Mouse (Mus musculus): ENCODE measurements around the gene Per1. TPM values are rescaled to one million over a fixed set of nuclear protein-coding genes. Genes with fewer than 3 reads are reported as not detected.

Per1 gene
- polyA plus RNA-seq, 1 experiment from 2014 or later = 15.4 TPM

GRCm38 (mm10) chr11:69060448-69061254, 34.4 kb upstream of the Per1 start:
- TF ChIP-seq CTCF (IDR thresholded peaks at IDR 0.05; ENCODE audit: low read depth) = no peak

GRCm38 (mm10) chr11:69061255-69061912, 33.6 kb upstream of the Per1 start:
- Histone ChIP-seq H3K9ac (peak overlapping the region; percentile 77), H3K4me1 (ENCODE audit: insufficient read depth) (peaks cover 16% of the 10 kb centered on the region), H3K36me3 (ENCODE audit: insufficient read depth) (no peaks in the 10 kb centered on the region), H3K27me3 (ENCODE audit: insufficient read depth, low read length) (no peaks in the 10 kb centered on the region), H3K4me3 (ENCODE audit: low read depth, low read length) (peak overlapping the region; percentile 85), H3K27ac (ENCODE audit: low read depth) (no peak overlapping the region), H3K9me3 (ENCODE audit: low read depth, low read length) (no peaks in the 10 kb centered on the region), H3K4me2 (peak overlapping the region; percentile 97)
- 8% methylated on average over 17 of the region's 17 CpGs for WGBS
- ATAC-seq (ENCODE audit: insufficient read depth) = no peak
- DNase-seq = no peak
- TF ChIP-seq CTCF (IDR thresholded peaks at IDR 0.05; ENCODE audit: low read depth) = no peak

More at GRCm38 (mm10) chr11:69060448-69061254, 34.4 kb upstream of the Per1 start:
- WGBS = 1% methylated on average over 40 of the region's 40 CpGs
- ATAC-seq (ENCODE audit: insufficient read depth) = peak; percentile 7; the same call in 1 of the 2 replicates
- H3K4me1 ChIP-seq (ENCODE audit: insufficient read depth) = peaks cover 15% of the 10 kb centered on the region
- peak overlapping the region; percentile 85 for H3K4me3 ChIP-seq (ENCODE audit: low read depth, low read length)
- H3K4me2 ChIP-seq = peak overlapping the region; percentile 97
- H3K27me3 ChIP-seq (ENCODE audit: insufficient read depth, low read length) = no peaks in the 10 kb centered on the region
- no peaks in the 10 kb centered on the region for H3K9me3 ChIP-seq (ENCODE audit: low read depth, low read length)
- peak overlapping the region; percentile 92 for H3K27ac ChIP-seq (ENCODE audit: low read depth)
- DNase-seq = peak; percentile 41
- H3K36me3 ChIP-seq (ENCODE audit: insufficient read depth) = no peaks in the 10 kb centered on the region
- H3K9ac ChIP-seq = peak overlapping the region; percentile 77

- WGBS = under 1% methylated on average over 17 of the region's 17 CpGs
- H3K4me1 ChIP-seq (ENCODE audit: insufficient read depth) = peaks cover 20% of the 10 kb centered on the region
- H3K27ac ChIP-seq (ENCODE audit: low read depth) = peak overlapping the region; percentile 59; the same call in 1 of the 2 replicates
These were observed 32.7 kb upstream of the Per1 start for GRCm38 (mm10) chr11:69062194-69062760.

DNA sequence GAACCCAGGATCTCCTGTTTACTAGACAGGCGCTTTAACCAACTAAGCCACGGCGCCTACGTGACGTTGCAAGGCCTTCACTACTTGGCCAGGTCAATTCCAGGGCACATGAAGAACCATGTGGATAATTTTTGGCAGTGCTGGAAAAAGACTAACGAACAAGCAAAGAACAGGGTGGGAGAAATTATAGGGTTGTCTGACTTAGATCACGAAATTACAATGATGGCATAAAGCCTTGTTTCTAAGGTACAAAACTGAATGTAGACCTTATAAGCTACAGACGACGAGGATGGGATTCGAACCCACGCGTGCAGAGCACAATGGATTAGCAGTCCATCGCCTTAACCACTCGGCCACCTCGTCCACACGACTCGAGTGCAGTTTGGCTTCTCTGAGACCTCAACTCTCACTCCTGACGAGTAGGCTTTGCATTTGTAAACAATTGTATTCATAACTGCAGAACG, 32.2 kb upstream of the Per1 start:
- H3K4me3 ChIP-seq (ENCODE audit: low read depth, low read length) = peak overlapping the region; percentile 75
- WGBS = under 1% methylated on average over 19 of the region's 19 CpGs
- no peaks in the 10 kb centered on the region for H3K27me3 ChIP-seq (ENCODE audit: insufficient read depth, low read length)
- peak overlapping the region; percentile 76; the same call in 1 of the 2 replicates for H3K27ac ChIP-seq (ENCODE audit: low read depth)
- H3K4me1 ChIP-seq (ENCODE audit: insufficient read depth) = peaks cover 20% of the 10 kb centered on the region
- no peak for TF ChIP-seq CTCF (IDR thresholded peaks at IDR 0.05; ENCODE audit: low read depth)
- peak; percentile 63 for ATAC-seq (ENCODE audit: insufficient read depth)
- DNase-seq = peak; percentile 99
- H3K4me2 ChIP-seq = peak overlapping the region; percentile 97
- H3K9me3 ChIP-seq (ENCODE audit: low read depth, low read length) = no peaks in the 10 kb centered on the region
- no peaks in the 10 kb centered on the region for H3K36me3 ChIP-seq (ENCODE audit: insufficient read depth)
- peak overlapping the region; percentile 53 for H3K9ac ChIP-seq

More at GRCm38 (mm10) chr11:69062194-69062760, 32.7 kb upstream of the Per1 start:
- peak; percentile 90 for DNase-seq
- no peak for ATAC-seq (ENCODE audit: insufficient read depth)
- Histone ChIP-seq H3K4me2 (peak overlapping the region; percentile 97), H3K9ac (no peak overlapping the region; the same call in 1 of the 2 replicates), H3K36me3 (ENCODE audit: insufficient read depth) (no peaks in the 10 kb centered on the region), H3K27me3 (ENCODE audit: insufficient read depth, low read length) (no peaks in the 10 kb centered on the region), H3K4me3 (ENCODE audit: low read depth, low read length) (peak overlapping the region; percentile 75), H3K9me3 (ENCODE audit: low read depth, low read length) (no peaks in the 10 kb centered on the region)
- no peak for TF ChIP-seq CTCF (IDR thresholded peaks at IDR 0.05; ENCODE audit: low read depth)

DNA sequence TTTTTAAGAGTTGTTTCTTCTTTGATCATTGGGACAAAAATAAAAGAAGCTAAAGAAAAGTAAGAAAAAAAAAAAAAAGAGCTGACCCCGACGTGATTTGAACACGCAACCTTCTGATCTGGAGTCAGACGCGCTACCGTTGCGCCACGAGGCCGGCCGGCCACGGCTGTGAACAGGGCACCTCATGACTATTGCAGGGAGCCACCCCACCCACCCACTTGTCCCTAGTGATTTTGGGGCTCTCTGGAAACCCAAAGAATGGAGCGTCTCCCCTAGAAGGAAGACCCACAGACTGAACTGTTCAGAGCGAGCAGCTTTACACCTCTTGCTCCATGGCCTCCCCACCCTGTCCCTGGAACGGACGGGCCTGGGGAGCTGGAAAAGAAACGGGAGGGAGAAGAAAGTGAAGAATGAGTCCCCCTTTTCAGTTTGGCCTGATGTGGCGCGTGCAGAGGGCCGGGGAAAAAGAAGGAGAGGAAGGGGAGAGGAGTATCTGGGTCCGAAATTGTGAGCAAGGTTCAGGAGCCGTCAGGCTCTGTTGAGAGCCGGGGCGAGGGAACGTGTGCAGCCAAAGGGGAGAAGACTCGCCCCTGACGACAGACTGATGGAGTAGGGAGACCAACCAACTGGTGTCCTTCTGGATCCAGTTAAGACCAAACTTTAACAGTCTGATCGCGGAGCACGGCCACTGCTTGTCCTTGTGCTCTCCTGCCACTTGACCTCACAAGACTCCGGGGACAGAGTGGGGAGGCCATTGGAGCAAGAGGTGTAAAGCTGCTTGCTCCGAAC, 31.4 kb upstream of the Per1 start:
- Histone ChIP-seq H3K27me3 (ENCODE audit: insufficient read depth, low read length) (no peaks in the 10 kb centered on the region), H3K4me1 (ENCODE audit: insufficient read depth) (peaks cover 17% of the 10 kb centered on the region), H3K9me3 (ENCODE audit: low read depth, low read length) (no peaks in the 10 kb centered on the region), H3K4me2 (peak overlapping the region; percentile 97), H3K36me3 (ENCODE audit: insufficient read depth) (no peaks in the 10 kb centered on the region), H3K27ac (ENCODE audit: low read depth) (peak overlapping the region; percentile 83), H3K9ac (peak overlapping the region; percentile 72), H3K4me3 (ENCODE audit: low read depth, low read length) (peak overlapping the region; percentile 75)
- no peak for TF ChIP-seq CTCF (IDR thresholded peaks at IDR 0.05; ENCODE audit: low read depth)
- ATAC-seq (ENCODE audit: insufficient read depth) = peak; percentile 26; the same call in 1 of the 2 replicates
- DNase-seq = peak; percentile 89
- WGBS = under 1% methylated on average over 31 of the region's 31 CpGs

All from lung, embryonic 14.5 days (tissue).